Mouse (Mus musculus) midbrain, embryonic 14.5 days (tissue): ENCODE measurements around the gene Pgs1. TPM values are rescaled to one million over a fixed set of nuclear protein-coding genes. Genes with fewer than 3 reads are reported as not detected.

Experiments
- ATAC-seq: fragments of 200-750 bp; cut with Nextera tagmentation; 2 replicates; pipeline ENCODE4 v1.8.0; 2017; ENCODE audit warnings: moderate number of reproducible peaks, moderate library complexity; ENCODE audit not compliant: low FRiP score, low TSS enrichment
- DNase-seq: peaks from one replicate; pipeline ENCODE4 v3.0.0-alpha.2; 2015
- H3K27ac ChIP-seq: fragments of 300-500 bp; sonication (generic); replicated peaks from 2 replicates; pipeline ENCODE4 v1.5.1; 2014; ENCODE audit warnings: mild to moderate bottlenecking, low read depth, low read length, moderate library complexity
- H3K27me3 ChIP-seq: fragments of 300-500 bp; sonication (generic); 2 replicates; pipeline ENCODE4 v1.6.1; 2014; ENCODE audit warnings: low read length, control low read depth, mixed read lengths; ENCODE audit not compliant: control insufficient read depth, insufficient read depth
- H3K36me3 ChIP-seq: fragments of 300-500 bp; sonication (generic); 2 replicates; pipeline ENCODE4 v1.6.1; 2014; ENCODE audit warnings: low read length, control low read depth; ENCODE audit not compliant: control insufficient read depth, insufficient read depth
- H3K4me1 ChIP-seq: fragments of 300-500 bp; sonication (generic); 2 replicates; pipeline ENCODE4 v1.6.1; 2014; ENCODE audit warnings: mild to moderate bottlenecking, antibody characterized with exemption, low read length, control low read depth; ENCODE audit not compliant: control insufficient read depth, insufficient read depth
- H3K4me2 ChIP-seq: fragments of 300-500 bp; sonication (generic); 2 replicates; pipeline ENCODE4 v1.6.1; 2014; ENCODE audit warnings: mild to moderate bottlenecking, low read length, moderate library complexity
- H3K4me3 ChIP-seq: fragments of 300-500 bp; sonication (generic); replicated peaks from 2 replicates; pipeline ENCODE4 v1.5.1; 2014; ENCODE audit warnings: low read depth, low read length
- H3K9ac ChIP-seq: fragments of 300-500 bp; sonication (generic); replicated peaks from 2 replicates; pipeline ENCODE4 v1.6.1; 2014; ENCODE audit warnings: mild to moderate bottlenecking, low read length, moderate library complexity
- H3K9me3 ChIP-seq: fragments of 300-500 bp; sonication (generic); 2 replicates; pipeline ENCODE4 v1.6.1; 2016; ENCODE audit warnings: low read length, control low read depth, mixed read lengths; ENCODE audit not compliant: control insufficient read depth
- WGBS: fragments of 180-500 bp; shearing (Covaris S2); extraction: QIAGEN DNeasy Blood & Tissue Kit; methylation state at CpG from one replicate; pipeline ENCODE4 v1.1.7; 2014; 5-methylcytosine and 5-hydroxymethylcytosine counted together
- polyA plus RNA-seq: library from polyadenylated mRNA; unstranded; fragments of >200 nt; fragmentation: Nextera tagmentation; extraction: Ambion mirVana; gene quantifications from 2 replicates; pipeline ENCODE4 v1.2.1, GENCODE M21; 2014

Pgs1 gene
- polyA plus RNA-seq: 47.9 and 51.4 TPM in 2 replicates

DNA sequence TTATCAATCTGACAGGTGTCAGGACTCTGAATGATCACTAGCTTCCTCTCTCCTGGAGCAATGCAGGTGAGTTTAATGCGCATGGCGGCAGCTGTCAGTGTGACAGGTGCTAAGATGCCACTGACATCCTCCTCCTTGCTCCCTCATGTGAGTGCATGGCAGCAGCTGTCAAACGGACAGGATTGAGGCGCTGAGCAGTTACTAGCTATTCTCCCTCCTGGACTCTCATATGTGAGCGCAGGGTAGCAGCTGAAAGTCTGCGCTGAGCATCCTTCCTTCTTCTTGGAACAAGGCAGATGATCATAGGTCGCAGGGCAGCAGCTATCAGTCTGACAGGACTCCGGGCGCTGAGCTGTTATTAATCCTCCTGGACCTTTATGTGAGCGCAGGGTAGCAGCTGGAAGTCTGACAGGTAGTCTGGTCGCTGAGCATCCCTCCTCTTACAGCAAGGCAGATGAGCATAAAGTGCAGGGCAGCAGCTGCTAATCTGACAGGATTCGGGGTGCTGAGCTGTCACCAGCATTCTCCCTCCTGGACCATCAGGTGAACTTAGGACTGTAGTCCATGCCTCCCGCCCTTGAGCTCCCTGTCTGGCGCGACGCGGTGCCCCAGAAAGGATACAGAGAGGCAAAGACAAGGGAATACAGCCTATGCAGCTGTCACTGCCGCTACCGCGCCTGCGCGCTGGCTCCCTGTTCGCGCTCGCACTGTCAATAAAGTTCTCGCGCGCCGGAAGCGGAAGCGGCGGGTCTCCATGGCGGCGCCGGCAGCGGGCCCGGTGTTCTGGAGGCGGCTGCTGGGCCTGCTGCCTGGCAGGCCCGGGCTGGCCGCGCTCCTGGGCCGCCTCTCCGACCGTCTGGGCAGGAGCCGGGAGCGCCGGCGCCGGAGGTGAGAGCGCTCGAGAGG, at the start of gene Pgs1:
Pgs1 (plus strand) TSS at position 167 of the 906 bp plus-strand sequence.
- peak within 1 kb of the TSS; percentile 94 for H3K9ac ChIP-seq
- peak; percentile 97 for DNase-seq

DNA sequence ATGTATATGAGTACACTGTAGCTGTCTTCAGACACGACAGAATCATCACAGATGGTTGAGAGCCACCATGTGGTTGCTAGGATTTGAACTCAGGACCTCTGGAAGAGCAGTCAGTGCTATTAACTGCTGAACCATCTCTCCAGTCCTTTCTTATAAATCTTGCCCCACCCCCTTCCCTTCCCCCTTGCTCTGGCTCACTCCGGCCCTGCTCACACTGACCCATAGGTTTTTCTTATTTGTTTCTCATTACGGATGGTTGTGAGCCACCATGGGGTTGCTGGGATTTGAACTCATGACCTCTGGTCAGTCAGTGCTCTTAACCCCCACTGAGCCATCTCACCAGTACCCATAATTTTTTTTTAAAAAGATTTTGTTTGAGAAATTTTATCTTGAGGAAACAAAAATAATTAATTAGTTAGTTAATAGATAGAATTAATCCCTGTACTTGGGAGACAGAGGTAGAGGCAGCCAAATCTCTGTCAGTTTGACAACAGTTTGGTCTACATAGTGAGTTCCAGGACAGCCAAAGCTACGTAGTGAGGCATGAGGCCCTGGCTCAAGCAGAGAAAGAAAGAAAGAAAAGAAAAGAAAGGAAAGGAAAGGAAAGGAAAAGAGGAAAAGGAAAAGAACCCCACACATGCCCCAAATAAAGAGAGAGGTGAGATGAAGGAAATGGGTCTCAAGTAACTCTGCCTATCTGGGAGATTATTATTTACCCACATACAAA, 46.9 kb upstream of the Pgs1 start:
- ATAC-seq (no peak), DNase-seq (no peak)
- Histone ChIP-seq H3K4me1 (peaks cover 27% of the 10 kb centered on the region), H3K36me3 (no peaks in the 10 kb centered on the region), H3K9me3 (no peaks in the 10 kb centered on the region), H3K4me3 (no peak overlapping the region), H3K27ac (peak overlapping the region; percentile 46; the same call in 1 of the 2 replicates), H3K9ac (no peak overlapping the region), H3K27me3 (no peaks in the 10 kb centered on the region), H3K4me2 (peak overlapping the region; percentile 2; the same call in 1 of the 2 replicates)
- 18% methylated on average over 4 of the region's 4 CpGs for WGBS

More for the DNA sequence above, at the start of gene Pgs1:
- Histone ChIP-seq H3K27me3 (no peaks in the 10 kb centered on the region), H3K27ac (peak within 1 kb of the TSS; percentile 91), H3K4me1 (peaks cover 19% of the 10 kb centered on the region), H3K9me3 (no peaks in the 10 kb centered on the region), H3K4me3 (peak within 1 kb of the TSS; percentile 100), H3K36me3 (no peaks in the 10 kb centered on the region), H3K4me2 (peak within 1 kb of the TSS; percentile 78)
- ATAC-seq: peak; percentile 84
- 6% methylated on average over 51 of the region's 51 CpGs for WGBS

GRCm38 (mm10) chr11:117939741-117940285, 46.3 kb upstream of the Pgs1 start:
- ATAC-seq (peak; percentile 84), DNase-seq (peak; percentile 83)
- peak overlapping the region; percentile 46 for H3K27ac ChIP-seq
- H3K27me3 ChIP-seq: no peaks in the 10 kb centered on the region
- no peak overlapping the region for H3K9ac ChIP-seq
- no peak overlapping the region for H3K4me3 ChIP-seq
- WGBS: under 1% methylated on average over 7 of the region's 7 CpGs
- peaks cover 27% of the 10 kb centered on the region for H3K4me1 ChIP-seq
- peak overlapping the region; percentile 2; the same call in 1 of the 2 replicates for H3K4me2 ChIP-seq
- no peaks in the 10 kb centered on the region for H3K36me3 ChIP-seq
- H3K9me3 ChIP-seq: no peaks in the 10 kb centered on the region

GRCm38 (mm10) chr11:117940881-117941280, 45.2 kb upstream of the Pgs1 start:
- H3K4me2 ChIP-seq: no peak overlapping the region
- H3K27me3 ChIP-seq: no peaks in the 10 kb centered on the region
- H3K4me1 ChIP-seq: peaks cover 27% of the 10 kb centered on the region
- no peaks in the 10 kb centered on the region for H3K9me3 ChIP-seq
- H3K9ac ChIP-seq: no peak overlapping the region
- WGBS: 87% methylated on average over 6 of the region's 6 CpGs
- H3K4me3 ChIP-seq: no peak overlapping the region
- 0 out of 2 replicates have a peak overlapping the region, but pooled peaks have one; percentile 46 for H3K27ac ChIP-seq
- DNase-seq (no peak), ATAC-seq (no peak)
- no peaks in the 10 kb centered on the region for H3K36me3 ChIP-seq

DNA sequence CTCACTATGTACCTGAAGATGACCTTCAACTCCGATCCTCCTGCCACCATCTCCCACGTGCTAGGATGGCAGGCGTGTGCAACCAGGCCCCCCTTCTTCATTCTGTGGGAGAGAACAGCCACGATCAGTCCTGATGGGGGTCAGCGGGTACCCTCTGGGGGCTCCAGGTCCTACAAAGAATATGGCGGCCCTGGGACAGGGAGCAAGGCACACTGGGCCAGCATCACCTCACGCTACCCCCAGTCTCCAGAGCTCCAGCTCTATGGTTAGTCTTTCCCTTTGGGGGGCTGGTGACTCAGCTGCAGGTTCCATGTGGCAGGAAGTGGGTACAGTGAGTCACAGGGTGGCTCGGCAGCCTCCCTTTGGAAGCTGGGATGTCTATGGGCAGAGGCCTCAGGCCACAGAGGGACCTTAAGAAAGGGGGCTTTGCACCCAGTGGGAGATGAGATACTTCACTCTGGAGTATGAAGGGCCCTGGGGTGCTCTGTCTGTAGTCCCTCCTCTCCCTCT, 44.7 kb upstream of the Pgs1 start:
- 83% methylated on average over 8 of the region's 8 CpGs for WGBS
- ATAC-seq (no peak), DNase-seq (no peak)

DNA sequence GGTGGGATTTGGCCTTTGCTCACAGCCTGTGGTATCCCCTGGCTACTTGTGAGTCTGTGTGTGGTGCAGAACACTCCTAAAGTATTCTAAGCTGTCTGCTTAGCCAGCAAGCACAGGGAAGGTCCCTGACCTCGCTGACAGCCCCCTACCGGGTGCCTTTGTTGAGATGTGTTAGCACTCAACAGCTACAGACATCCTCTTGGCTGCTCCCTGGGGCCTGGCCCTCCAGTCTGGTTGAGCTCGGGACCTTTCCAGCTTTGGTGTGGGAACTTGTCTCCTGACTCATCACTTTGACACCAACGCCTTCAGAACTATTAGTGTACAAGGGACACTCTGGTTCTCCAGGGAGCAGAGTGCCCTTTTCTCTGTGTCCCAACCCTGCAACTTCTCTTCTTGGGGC, 44.2 kb upstream of the Pgs1 start:
- Histone ChIP-seq H3K9me3 (no peaks in the 10 kb centered on the region), H3K27ac (no peak overlapping the region), H3K27me3 (no peaks in the 10 kb centered on the region), H3K9ac (no peak overlapping the region), H3K36me3 (no peaks in the 10 kb centered on the region), H3K4me2 (no peak overlapping the region), H3K4me1 (peaks cover 27% of the 10 kb centered on the region), H3K4me3 (no peak overlapping the region)
- no peak for DNase-seq
- 18% methylated on average over 4 of the region's 4 CpGs for WGBS
- ATAC-seq: no peak

More for the DNA sequence above, 44.7 kb upstream of the Pgs1 start:
- Histone ChIP-seq H3K4me1 (peaks cover 27% of the 10 kb centered on the region), H3K4me2 (no peak overlapping the region), H3K9me3 (no peaks in the 10 kb centered on the region), H3K27ac (no peak overlapping the region), H3K36me3 (no peaks in the 10 kb centered on the region), H3K9ac (no peak overlapping the region), H3K4me3 (no peak overlapping the region), H3K27me3 (no peaks in the 10 kb centered on the region)

GRCm38 (mm10) chr11:117946195-117946979, 39.7 kb upstream of the Pgs1 start:
- no peaks in the 10 kb centered on the region; the same call in 1 of the 2 replicates for H3K27me3 ChIP-seq
- no peak overlapping the region for H3K4me2 ChIP-seq
- DNase-seq: no peak
- ATAC-seq: no peak
- H3K4me3 ChIP-seq: no peak overlapping the region
- no peaks in the 10 kb centered on the region for H3K36me3 ChIP-seq
- 87% methylated on average over 11 of the region's 11 CpGs for WGBS
- peaks cover 13% of the 10 kb centered on the region; the same call in 1 of the 2 replicates for H3K4me1 ChIP-seq
- H3K27ac ChIP-seq: no peak overlapping the region
- no peaks in the 10 kb centered on the region for H3K9me3 ChIP-seq
- H3K9ac ChIP-seq: no peak overlapping the region

DNA sequence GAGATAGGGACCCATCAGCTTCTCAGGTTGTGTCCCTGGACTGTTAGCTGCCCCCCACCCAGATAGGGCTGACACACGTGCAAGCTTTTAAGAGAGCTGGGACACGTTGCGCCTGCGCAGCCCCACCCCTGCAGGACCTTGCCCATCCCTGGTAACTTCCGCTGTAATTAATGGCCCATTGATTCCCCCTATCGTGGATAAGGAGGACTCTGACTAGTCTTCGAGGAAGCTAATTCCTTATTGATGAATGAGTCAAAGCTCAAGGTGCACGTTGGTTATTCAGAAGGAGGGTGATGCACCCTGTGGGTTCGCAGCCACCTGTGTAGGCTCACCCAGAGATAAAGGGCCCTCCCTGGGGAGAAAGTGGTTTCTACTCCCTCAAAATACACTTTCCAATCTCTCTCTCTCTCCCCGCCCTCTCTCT, 39.1 kb upstream of the Pgs1 start:
- ATAC-seq (no peak), DNase-seq (no peak)
- no peak overlapping the region for H3K27ac ChIP-seq
- no peaks in the 10 kb centered on the region for H3K36me3 ChIP-seq
- H3K9ac ChIP-seq: no peak overlapping the region
- 82% methylated on average over 10 of the region's 10 CpGs for WGBS
- no peaks in the 10 kb centered on the region; the same call in 1 of the 2 replicates for H3K27me3 ChIP-seq
- no peak overlapping the region for H3K4me3 ChIP-seq
- H3K4me2 ChIP-seq: no peak overlapping the region
- peaks cover 7% of the 10 kb centered on the region; the same call in 1 of the 2 replicates for H3K4me1 ChIP-seq
- no peaks in the 10 kb centered on the region for H3K9me3 ChIP-seq
